Mouse (Mus musculus) neural tube, embryonic 15.5 days (tissue): ENCODE results near the gene Ctnna3. TPM values are rescaled to one million over a fixed set of nuclear protein-coding genes. Genes with fewer than 3 reads are reported as not detected.

ENCODE experiments used
- ATAC-seq: fragments of 200-750 bp; cut with Nextera tagmentation; 2 replicates; pipeline ENCODE4 v1.8.0; 2017; ENCODE audit warnings: mild to moderate bottlenecking, moderate TSS enrichment, moderate library complexity; ENCODE audit not compliant: low FRiP score
- H3K27ac ChIP-seq: fragments of 300-500 bp; sonication (generic); replicated peaks from 2 replicates; pipeline ENCODE4 v1.5.1; 2015; ENCODE audit warnings: mild to moderate bottlenecking, inconsistent platforms
- H3K27me3 ChIP-seq: fragments of 300-500 bp; sonication (generic); replicated peaks from 2 replicates; pipeline ENCODE4 v1.6.1; 2015; ENCODE audit warnings: inconsistent platforms
- H3K36me3 ChIP-seq: fragments of 300-500 bp; sonication (generic); 2 replicates; pipeline ENCODE4 v1.6.1; 2015; ENCODE audit warnings: inconsistent platforms
- H3K4me1 ChIP-seq: fragments of 300-500 bp; sonication (generic); 2 replicates; pipeline ENCODE4 v1.6.1; 2015; ENCODE audit warnings: inconsistent platforms
- H3K4me2 ChIP-seq: fragments of 300-500 bp; sonication (generic); 2 replicates; pipeline ENCODE4 v1.6.1; 2015; ENCODE audit warnings: inconsistent platforms, mild to moderate bottlenecking, moderate library complexity
- H3K4me3 ChIP-seq: fragments of 300-500 bp; sonication (generic); replicated peaks from 2 replicates; pipeline ENCODE4 v1.5.1; 2015; ENCODE audit warnings: mild to moderate bottlenecking, inconsistent platforms
- H3K9ac ChIP-seq: fragments of 300-500 bp; sonication (generic); replicated peaks from 2 replicates; pipeline ENCODE4 v1.6.1; 2015; ENCODE audit warnings: mild to moderate bottlenecking, inconsistent platforms
- H3K9me3 ChIP-seq: fragments of 300-500 bp; sonication (generic); replicated peaks from 2 replicates; pipeline ENCODE4 v1.6.1; 2016; ENCODE audit warnings: inconsistent platforms
- WGBS: fragments of 180-500 bp; shearing (Covaris S2); methylation state at CpG from one replicate; pipeline ENCODE4 v1.1.7; 2015; ENCODE audit warnings: mixed read lengths; 5-methylcytosine and 5-hydroxymethylcytosine counted together
- polyA plus RNA-seq: library from polyadenylated mRNA; unstranded; fragments of >200 nt; fragmentation: Nextera tagmentation; extraction: Ambion mirVana; gene quantifications from 2 replicates; pipeline ENCODE4 v1.2.1, GENCODE M21; 2015

The Ctnna3 gene
- polyA plus RNA-seq, 1 experiment from 2014 or later, result 9.5 TPM

GRCm38 (mm10) chr10:63566691-63567090 lies 136.8 kb downstream of the Ctnna3 start:
- Histone ChIP-seq H3K9ac (no peak overlapping the region), H3K36me3 (no peaks in the 10 kb centered on the region), H3K4me3 (no peak overlapping the region), H3K27me3 (no peaks in the 10 kb centered on the region), H3K27ac (no peak overlapping the region), H3K4me1 (no peaks in the 10 kb centered on the region), H3K4me2 (no peak overlapping the region), H3K9me3 (no peaks in the 10 kb centered on the region)
- ATAC-seq, result no peak
- WGBS, result 69% methylated on average over 8 of the region's 8 CpGs

- Histone ChIP-seq H3K4me2 (no peak overlapping the region), H3K4me1 (no peaks in the 10 kb centered on the region), H3K27me3 (no peaks in the 10 kb centered on the region), H3K36me3 (no peaks in the 10 kb centered on the region), H3K4me3 (no peak overlapping the region), H3K9me3 (no peaks in the 10 kb centered on the region), H3K27ac (no peak overlapping the region), H3K9ac (no peak overlapping the region)
- no peak for ATAC-seq
These were observed 141.7 kb downstream of the Ctnna3 start for GRCm38 (mm10) chr10:63571561-63571960.

- WGBS, result 93% methylated on average over 7 of the region's 7 CpGs
- no peak for ATAC-seq
- no peak overlapping the region for H3K4me2 ChIP-seq
- no peaks in the 10 kb centered on the region for H3K27me3 ChIP-seq
- no peak overlapping the region for H3K9ac ChIP-seq
- no peaks in the 10 kb centered on the region for H3K9me3 ChIP-seq
- H3K36me3 ChIP-seq, result no peaks in the 10 kb centered on the region
- no peak overlapping the region for H3K27ac ChIP-seq
- no peak overlapping the region for H3K4me3 ChIP-seq
- H3K4me1 ChIP-seq, result no peaks in the 10 kb centered on the region
These were observed 143.0 kb downstream of the Ctnna3 start for GRCm38 (mm10) chr10:63572866-63573265.

DNA sequence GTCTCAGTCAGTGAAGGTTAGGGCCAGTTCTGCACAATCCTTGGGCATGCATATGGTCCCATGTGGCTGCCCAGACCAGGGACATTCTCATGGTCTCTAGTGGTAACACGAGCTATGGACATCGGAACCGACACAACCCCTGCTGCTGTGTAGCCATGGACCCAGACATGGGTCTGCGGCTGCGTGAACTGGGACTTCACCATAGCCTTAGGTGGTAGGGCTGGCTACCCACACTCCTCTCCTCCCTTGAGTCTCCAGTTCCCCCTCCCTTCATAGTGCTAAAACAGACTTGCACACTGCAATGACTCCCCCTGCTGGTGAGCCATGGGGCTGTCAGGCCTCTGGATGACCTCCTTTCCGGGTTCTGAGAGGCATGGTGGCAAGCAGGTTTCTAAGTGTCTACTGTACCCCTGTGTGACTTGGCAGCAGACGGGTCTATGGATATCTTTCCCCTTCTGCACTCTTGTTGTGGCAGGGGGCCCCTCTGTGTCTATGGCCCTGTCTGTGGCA lies 144.3 kb downstream of the Ctnna3 start:
- 89% methylated on average over 7 of the region's 7 CpGs for WGBS

DNA sequence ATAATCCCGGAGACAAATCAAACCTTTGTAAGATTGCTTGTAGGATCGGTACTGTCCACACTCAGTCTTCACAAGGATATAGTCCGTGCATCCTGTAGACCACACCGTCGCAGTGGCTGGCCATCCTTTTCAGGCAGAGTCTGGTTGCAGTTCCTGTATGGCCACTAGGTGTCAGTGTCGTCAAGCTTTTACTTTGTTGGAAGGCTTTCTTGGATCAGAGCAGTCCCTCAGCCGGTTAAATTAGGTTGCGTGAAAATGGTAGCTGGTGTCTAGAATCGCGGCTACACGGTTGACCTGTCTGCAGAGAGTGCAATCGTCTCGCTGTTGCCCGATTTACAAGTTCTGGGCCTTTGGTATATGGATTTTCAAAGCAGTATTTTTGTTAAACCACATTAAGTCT lies 152.7 kb downstream of the Ctnna3 start:
- H3K4me1 ChIP-seq, result no peaks in the 10 kb centered on the region
- H3K27ac ChIP-seq, result no peak overlapping the region

More for the DNA sequence above, 144.3 kb downstream of the Ctnna3 start:
- no peaks in the 10 kb centered on the region for H3K9me3 ChIP-seq
- H3K9ac ChIP-seq, result no peak overlapping the region
- no peak overlapping the region for H3K4me2 ChIP-seq
- H3K36me3 ChIP-seq, result no peaks in the 10 kb centered on the region
- no peak overlapping the region for H3K4me3 ChIP-seq
- no peaks in the 10 kb centered on the region for H3K4me1 ChIP-seq
- H3K27me3 ChIP-seq, result no peaks in the 10 kb centered on the region
- H3K27ac ChIP-seq, result no peak overlapping the region
- no peak for ATAC-seq

DNA sequence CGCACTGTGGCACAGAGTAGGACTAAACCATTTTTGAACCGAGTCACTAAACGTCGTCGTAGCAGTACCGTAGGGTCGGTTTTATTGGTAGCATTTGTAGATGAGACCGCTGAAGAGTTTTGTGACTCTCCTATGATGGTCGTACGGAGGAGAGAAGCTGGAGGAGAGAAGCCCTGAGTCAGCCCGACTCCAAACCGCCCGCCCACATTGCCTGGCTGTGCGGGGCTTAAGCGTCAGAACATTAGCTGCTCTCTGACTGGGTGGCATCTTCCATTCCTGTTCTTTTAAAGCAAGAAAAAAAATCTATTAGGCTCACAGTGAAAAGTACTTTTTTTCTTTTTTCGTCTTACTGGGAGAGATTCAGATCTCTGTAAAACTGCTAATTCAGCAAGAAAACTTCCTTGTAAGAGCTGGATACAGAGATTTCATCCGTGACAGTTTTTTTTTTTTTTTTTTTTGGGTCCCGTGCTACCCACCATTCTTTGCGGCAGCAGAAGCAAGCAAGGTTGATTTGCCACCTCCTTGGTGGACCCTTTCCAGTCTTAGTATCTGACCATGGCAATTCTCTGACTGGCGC lies 154.0 kb downstream of the Ctnna3 start:
- WGBS, result 73% methylated on average over 20 of the region's 20 CpGs
- H3K4me3 ChIP-seq, result no peak overlapping the region

More for the DNA sequence above, 152.7 kb downstream of the Ctnna3 start:
- no peak overlapping the region for H3K4me3 ChIP-seq
- no peaks in the 10 kb centered on the region for H3K9me3 ChIP-seq
- H3K9ac ChIP-seq, result no peak overlapping the region
- no peaks in the 10 kb centered on the region for H3K27me3 ChIP-seq
- no peaks in the 10 kb centered on the region for H3K36me3 ChIP-seq
- ATAC-seq, result peak; percentile 84
- WGBS, result 7% methylated on average over 14 of the region's 14 CpGs
- peak overlapping the region; percentile 39 for H3K4me2 ChIP-seq

DNA sequence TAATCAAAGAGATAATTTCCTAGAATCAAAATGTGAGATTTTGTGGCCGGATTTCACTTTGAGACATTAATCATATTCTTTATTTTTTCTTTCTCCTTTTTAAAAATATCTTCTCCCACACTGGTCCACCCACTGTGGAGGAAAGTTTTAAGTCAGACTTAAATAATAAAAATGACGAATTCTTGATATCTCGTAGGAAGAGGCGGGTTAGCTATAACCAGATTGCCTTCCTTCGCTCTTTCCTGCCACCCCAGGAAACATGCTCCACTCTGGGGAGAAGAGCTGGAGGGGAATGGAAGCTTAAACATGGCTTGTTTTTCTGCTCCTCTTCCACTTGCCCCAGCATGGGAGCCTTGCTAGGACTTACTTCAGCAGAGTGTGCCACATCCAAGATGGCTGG lies 169.5 kb downstream of the Ctnna3 start:
- Histone ChIP-seq H3K4me3 (no peak overlapping the region), H3K27me3 (no peaks in the 10 kb centered on the region)

More for the DNA sequence above, 154.0 kb downstream of the Ctnna3 start:
- Histone ChIP-seq H3K27ac (no peak overlapping the region), H3K4me2 (peak overlapping the region; percentile 9; the same call in 1 of the 2 replicates), H3K4me1 (no peaks in the 10 kb centered on the region), H3K36me3 (no peaks in the 10 kb centered on the region), H3K9me3 (no peaks in the 10 kb centered on the region), H3K27me3 (no peaks in the 10 kb centered on the region), H3K9ac (no peak overlapping the region)
- no peak for ATAC-seq

GRCm38 (mm10) chr10:63601206-63601605 lies 171.3 kb downstream of the Ctnna3 start:
- H3K36me3 ChIP-seq, result no peaks in the 10 kb centered on the region
- no peak overlapping the region for H3K4me3 ChIP-seq
- no peak overlapping the region for H3K4me2 ChIP-seq
- ATAC-seq, result no peak
- H3K9ac ChIP-seq, result no peak overlapping the region
- 81% methylated on average over 2 of the region's 2 CpGs for WGBS
- no peaks in the 10 kb centered on the region for H3K4me1 ChIP-seq
- H3K27me3 ChIP-seq, result no peaks in the 10 kb centered on the region
- no peaks in the 10 kb centered on the region for H3K9me3 ChIP-seq
- H3K27ac ChIP-seq, result no peak overlapping the region

More for the DNA sequence above, 169.5 kb downstream of the Ctnna3 start:
- H3K9me3 ChIP-seq, result no peaks in the 10 kb centered on the region
- H3K4me1 ChIP-seq, result no peaks in the 10 kb centered on the region
- H3K4me2 ChIP-seq, result no peak overlapping the region
- ATAC-seq, result no peak
- no peak overlapping the region for H3K27ac ChIP-seq
- 96% methylated on average over 5 of the region's 5 CpGs for WGBS
- H3K9ac ChIP-seq, result no peak overlapping the region
- no peaks in the 10 kb centered on the region for H3K36me3 ChIP-seq

DNA sequence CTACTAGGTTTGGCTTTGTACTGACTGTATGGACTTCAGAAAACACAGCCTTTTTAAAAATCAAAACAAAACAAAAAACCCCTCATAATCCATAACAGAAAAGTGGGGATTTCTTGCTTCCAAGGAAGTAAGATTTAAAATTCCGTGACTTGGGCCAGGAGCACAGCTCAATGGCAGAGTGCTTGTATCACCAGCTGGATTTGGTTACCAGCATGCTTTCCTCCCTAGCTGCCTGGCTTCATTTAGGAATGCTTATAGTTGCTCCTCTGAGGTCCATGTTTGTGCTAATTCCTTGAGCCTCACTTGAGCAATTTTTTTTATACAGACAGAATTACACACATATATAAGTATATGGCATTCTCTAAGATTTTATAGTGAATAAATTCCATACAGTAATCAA lies 198.6 kb downstream of the Ctnna3 start:
- H3K4me2 ChIP-seq, result no peak overlapping the region
- no peaks in the 10 kb centered on the region for H3K27me3 ChIP-seq
- WGBS, result 79% methylated on average over 1 of the region's 1 CpGs
- no peak overlapping the region for H3K27ac ChIP-seq
- no peaks in the 10 kb centered on the region for H3K9me3 ChIP-seq
- no peak for ATAC-seq
- no peaks in the 10 kb centered on the region for H3K36me3 ChIP-seq
- H3K9ac ChIP-seq, result no peak overlapping the region
- no peak overlapping the region for H3K4me3 ChIP-seq
- H3K4me1 ChIP-seq, result no peaks in the 10 kb centered on the region

DNA sequence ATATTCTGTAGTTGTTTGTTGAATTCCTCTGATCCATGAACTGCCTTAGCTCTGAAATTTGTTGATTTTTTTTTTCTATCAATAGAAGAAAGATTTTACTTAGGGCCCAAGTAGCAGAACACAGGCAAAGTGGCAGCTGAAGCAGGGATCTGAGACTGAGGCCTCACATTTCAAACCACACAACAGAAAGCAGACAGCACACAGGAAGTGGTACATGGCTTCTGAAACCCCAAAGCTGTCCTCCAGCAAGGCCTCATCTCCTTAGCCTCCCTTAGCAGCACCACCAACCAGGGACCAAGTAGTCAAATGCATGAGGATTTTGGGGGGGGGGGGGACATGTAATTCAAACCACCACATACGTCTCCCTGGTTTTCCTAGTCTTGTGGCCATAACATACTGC lies 204.0 kb downstream of the Ctnna3 start:
- WGBS, result 94% methylated on average over 1 of the region's 1 CpGs

GRCm38 (mm10) chr10:63637987-63638386 lies 208.1 kb downstream of the Ctnna3 start:
- Histone ChIP-seq H3K36me3 (no peaks in the 10 kb centered on the region), H3K27ac (no peak overlapping the region), H3K4me2 (no peak overlapping the region), H3K4me1 (no peaks in the 10 kb centered on the region), H3K4me3 (no peak overlapping the region), H3K27me3 (no peaks in the 10 kb centered on the region), H3K9ac (no peak overlapping the region), H3K9me3 (no peaks in the 10 kb centered on the region)
- 86% methylated on average over 5 of the region's 5 CpGs for WGBS
- ATAC-seq, result no peak

More for the DNA sequence above, 204.0 kb downstream of the Ctnna3 start:
- Histone ChIP-seq H3K9ac (no peak overlapping the region), H3K4me3 (no peak overlapping the region), H3K36me3 (no peaks in the 10 kb centered on the region), H3K27me3 (no peaks in the 10 kb centered on the region), H3K27ac (no peak overlapping the region), H3K4me1 (no peaks in the 10 kb centered on the region), H3K4me2 (no peak overlapping the region), H3K9me3 (no peaks in the 10 kb centered on the region)
- ATAC-seq, result no peak

- H3K27me3 ChIP-seq, result no peaks in the 10 kb centered on the region
- no peak for ATAC-seq
- no peaks in the 10 kb centered on the region for H3K4me1 ChIP-seq
- no peaks in the 10 kb centered on the region for H3K36me3 ChIP-seq
- H3K27ac ChIP-seq, result no peak overlapping the region
- no peak overlapping the region for H3K4me3 ChIP-seq
- no peak overlapping the region for H3K9ac ChIP-seq
- WGBS, result 15% methylated on average over 3 of the region's 3 CpGs
- H3K4me2 ChIP-seq, result no peak overlapping the region
- H3K9me3 ChIP-seq, result no peaks in the 10 kb centered on the region
These were observed 217.4 kb downstream of the Ctnna3 start for GRCm38 (mm10) chr10:63647300-63647699.
